Mouse (Mus musculus) fibroblast of lung, adult 2 months (primary cell): ENCODE results near the gene Sars.

Experiments
- DNase-seq: peaks from one replicate; pipeline ENCODE4 v3.0.0-alpha.2; 2011; ENCODE audit warnings: low read depth

Gene Sars

DNA sequence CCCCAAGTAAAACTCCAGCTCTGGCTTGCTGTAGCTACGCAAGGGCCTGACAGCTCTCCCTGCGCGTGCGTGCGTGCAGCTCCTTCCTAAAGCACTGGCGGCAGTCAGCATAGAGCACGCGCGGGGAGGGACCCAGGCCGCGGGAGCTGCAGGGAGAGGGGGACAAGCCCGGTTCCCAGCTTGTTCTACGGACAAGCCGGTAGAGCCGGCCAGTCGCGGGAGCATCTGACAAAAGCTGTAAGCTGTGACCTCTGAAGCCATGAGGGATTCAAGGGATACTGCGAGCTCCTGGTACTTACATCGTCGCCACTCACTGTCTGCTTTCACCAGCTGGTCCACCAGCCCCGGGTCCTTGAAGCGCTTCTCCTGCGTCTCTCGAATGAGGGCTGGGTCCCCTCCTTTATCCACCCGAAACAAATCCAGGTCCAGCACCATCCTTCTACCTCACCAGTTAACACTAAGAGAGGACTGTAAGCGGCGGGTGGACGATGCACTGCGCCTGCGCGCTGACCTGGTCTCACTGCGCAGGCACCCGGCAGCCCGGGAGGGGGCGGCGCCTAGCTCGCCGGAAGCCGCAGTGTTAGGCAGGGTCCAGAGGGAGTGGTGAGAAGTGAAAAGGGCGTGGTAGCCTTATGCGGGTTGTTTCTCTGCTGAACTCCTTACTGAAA is at the start of gene Sars:
Gene Sars (minus strand): TSS at position 512 of the 668 bp plus-strand sequence.
- peak; percentile 88 for DNase-seq

DNA sequence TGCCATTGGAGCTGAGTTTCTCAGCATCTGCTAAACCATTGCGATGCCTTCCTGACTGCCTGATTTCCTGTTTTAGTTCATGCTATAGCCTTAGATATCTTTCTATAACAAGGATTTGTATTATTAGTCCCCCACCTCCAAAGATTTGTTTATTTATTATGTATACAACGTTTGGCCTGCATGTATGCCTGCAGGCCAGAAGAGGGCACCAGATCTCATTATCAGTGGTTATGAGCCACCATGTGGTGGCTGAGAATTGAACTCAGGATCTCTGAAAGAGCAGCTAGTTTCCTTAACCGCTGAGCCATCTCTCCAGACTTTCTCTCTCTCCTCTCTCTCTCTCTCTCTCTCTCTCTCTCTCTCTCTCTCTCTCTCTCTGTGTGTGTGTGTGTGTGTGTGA is 45.0 kb upstream of the Sars start:
- DNase-seq: no peak

DNA sequence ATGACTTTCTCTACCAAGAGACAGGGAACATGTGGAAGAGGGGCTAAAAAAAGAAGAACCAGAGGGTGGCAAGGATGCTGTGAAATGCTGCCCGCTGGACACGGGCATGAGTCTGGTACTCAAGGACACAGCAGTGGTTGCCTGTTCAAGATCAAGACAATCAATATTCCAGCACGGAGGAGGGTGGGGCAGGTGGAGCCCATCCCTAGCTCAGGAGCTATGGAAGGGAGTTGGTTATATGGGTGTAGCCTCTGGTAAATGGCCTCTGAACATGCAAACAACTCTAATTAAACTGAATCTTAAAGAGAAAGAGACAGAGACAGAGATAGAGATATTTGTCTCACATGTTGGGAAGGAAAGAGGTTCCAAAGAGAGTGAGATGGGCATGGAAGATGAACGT is 39.7 kb upstream of the Sars start:
- DNase-seq: no peak

DNA sequence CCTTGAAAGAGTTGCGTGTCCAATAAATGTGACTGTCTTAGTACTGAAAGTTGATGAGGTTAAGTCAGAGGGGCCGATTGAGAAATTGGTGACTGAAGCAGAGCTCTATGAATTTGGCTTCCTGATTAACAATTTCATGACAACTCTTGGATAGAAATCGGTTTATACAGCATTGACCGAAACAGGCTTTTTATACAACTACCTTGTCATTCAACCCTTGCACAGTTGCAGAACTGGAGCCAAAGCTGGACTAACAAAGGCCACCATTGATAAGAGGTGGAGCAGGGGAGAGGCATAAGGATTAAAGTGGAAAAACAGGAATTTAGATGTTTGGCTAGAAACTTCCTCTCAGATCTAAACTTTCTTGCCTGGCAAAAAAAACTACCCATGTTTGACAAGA is 33.8 kb upstream of the Sars start:
- peak; percentile 56 for DNase-seq

DNA sequence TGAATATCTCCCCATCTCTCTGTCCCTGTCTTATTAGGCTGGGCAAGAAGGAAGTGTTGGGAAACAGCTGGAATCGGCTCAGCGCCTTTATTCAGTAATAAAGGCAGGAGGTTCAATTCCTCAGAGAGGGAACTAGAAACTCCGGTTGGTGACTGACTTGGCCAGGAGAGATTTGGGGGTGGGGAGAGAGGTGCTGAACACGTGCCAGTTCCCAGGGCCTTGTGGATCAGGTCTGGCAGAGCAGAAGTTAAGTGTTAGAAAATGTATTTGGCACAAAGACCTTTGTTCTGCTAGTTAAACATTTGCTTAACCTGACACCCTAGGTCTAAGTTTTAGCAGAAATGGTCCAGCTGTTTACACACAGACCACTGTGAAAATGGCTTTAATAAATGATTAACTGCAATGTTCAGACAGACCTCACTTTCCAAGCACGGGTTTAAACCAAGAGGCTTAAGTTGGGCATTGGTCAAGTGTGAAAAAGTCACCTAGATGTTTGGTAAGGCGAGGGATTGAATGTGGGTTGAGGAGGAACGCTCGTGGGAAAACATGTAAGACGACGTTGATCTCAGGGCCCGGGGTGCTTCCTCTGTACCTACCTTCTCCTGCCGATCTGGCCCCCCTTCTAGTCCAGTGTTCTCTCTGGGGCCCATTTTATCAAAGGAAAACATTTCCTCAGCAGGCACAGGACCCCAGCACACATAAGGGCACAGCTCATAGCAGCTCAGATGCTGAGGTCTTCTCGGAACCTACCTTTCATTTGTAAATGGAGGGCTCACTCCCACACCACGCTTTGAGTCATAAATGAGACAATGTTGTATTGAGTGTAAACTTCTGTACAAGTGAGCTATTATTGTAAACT is 32.0 kb upstream of the Sars start:
- peak; percentile 63 for DNase-seq

DNA sequence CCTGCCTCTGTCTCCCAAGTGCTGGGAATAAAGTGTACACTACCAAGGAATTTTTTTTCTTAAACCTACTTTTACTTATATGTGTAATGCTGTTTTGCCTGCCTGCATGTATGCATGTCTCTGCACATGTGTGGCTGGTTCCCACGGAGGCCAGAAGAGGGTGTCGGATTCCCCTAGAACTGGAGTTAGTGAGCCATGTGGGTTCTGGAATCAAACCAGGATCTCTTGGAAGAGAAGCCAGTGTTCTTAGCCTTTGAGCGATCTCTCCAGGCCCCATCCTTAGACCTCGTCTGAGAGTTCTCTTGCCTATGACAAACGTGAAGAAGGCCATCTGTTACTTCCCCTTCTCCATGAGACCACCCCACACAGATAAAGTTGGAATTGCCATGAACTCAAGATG is 30.5 kb upstream of the Sars start:
- no peak for DNase-seq

DNA sequence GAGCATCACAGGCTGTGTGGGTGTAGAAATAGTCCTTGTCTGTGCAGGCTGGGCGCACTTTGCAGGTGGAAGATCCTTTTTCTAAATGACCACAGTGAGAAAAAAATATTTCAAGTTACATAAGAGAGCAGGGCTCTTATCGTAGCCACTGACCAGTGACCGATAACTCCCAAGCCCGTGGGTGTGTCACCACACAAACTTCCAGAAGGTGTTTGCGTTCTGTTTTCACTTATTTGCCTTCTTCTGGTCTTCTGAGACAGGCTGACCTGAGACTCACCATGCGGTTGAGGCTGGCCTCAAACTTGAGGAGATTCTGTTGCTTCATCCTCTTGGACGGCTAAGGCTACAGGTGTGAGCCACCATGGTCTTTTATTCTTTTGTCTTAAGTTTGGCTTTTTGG is 30.0 kb upstream of the Sars start:
- no peak for DNase-seq

DNA sequence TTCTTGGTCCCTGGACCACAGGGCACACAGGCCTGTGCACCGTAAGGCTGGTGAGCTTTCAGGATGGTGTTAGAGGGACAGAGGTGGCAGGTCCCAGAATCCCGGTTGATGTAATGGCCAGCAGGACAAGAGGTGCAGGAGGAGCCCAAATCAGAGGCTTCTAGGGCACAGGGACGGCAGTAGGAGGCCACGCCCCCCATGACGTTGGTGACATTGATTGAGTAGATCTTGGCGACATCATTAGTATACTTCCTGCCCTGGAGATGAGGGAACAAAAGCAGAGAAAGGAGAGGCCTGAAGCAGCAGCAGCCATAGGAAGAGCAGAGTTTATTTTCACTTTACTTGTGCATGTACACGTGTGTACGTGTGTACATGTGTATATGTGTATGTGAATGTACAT is 22.8 kb upstream of the Sars start:
- DNase-seq: no peak

DNA sequence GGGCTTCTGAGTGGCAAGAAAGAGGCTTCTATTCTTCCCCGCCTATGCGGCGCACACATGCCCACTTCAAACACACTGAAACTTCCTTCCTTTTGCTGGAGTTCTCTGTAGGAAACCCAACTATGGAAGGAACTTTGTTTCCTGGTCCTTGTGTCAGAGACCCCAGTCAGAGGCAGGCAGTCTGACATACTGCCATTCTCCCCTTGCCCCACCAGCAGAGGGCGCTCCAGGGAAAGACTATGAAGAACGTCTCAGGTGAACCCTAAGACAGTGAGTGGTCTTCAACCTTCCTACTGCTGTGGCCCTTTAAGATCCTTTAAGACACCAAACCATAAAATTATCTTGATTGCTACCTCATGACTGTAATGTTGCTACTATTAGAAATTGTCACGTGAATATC is 21.4 kb upstream of the Sars start:
- DNase-seq: no peak

DNA sequence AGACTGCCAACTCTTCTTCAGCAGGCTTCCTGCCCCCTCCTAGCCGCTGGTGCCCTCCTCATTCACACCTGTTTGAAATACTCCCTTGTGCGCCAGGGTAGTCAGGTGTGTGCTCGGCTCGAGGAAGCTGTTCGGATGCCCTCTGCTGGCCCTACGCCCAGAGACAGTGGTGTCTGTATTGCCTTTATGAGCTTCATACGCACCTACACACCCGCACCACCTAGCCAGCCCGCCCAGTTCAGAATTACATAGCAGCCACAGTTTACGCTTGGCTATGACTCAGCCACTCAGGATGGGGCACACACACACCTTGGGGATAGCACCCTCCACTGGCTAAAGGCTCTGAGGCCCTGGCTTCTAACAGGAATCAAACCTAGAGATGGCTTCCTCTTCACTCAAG is 13.9 kb upstream of the Sars start:
- DNase-seq: no peak

DNA sequence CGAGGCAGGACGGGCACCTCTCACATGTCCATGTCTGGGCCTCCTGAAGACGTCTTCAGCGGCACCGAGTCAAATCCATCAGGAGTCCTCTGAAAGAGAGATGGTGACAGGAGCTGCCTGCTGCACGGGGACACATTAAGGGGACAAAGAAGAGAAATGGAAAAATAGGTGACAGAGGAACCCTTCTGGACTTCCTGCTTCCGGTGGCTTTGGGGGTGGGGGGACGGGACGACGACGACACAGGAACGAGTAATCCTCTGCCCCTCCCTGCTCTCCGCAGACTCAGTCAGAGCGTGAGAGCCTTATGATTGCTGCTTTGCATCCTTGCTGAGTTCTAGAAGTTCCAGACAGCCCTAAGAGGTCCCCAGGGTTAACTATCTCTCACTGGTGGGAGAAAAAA is 13.4 kb upstream of the Sars start:
- DNase-seq: no peak

DNA sequence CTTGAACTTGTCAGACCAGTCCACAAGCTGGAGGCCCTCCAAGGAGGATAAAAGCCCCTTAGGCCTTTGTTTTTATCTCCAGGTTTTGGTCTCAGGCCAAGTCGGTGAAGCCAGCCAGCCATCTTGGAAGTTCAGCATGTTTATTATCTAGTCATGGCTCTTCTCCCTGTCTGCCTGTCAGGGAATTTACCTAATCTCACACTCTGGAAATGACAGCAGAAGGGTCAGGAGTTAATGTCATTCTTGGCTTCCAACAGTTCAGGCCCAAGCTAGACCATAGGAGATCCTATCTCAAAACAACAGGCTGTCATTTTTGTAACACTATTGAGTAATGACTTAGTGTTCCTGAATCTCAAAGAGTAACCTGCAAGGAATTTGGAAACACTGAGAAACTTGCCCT is 9.2 kb upstream of the Sars start:
- DNase-seq: no peak

DNA sequence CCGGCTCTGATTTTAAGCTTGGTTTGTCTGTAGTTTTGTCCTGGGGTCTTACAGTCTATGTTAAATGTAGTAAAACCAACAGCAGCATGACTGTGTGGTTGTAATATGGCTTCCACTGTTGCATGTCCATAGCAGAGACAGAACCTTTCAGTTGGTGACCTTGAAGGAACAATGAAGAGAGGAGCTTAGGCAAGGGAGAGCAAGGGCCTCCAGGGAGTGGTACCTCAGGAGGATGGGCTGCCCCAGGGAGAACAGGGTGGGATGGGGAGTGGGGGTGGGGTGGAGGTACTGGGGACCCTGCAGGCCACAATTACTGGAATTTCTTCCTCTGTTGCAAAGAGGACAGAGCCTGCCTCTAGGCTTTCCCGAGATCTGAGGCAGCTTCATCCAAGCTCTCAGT is 7.0 kb upstream of the Sars start:
- DNase-seq: no peak

DNA sequence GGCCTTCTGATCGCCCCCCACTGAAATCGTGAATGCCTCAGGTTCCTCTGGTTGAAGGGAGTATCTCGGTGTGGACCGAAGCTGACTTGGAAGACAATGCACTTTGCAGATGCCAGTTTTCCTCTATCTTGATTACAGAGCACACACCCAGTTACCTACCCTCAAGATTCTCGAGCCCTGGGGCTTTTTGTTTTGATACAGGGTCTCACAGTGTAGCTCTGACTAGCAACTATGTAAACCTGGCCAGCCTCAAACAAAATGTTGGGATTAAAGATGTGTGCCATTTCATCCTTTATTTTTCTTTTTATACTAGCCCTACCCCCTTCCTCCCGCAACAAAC is 327 bp upstream of the Sars start:
- DNase-seq: no peak

DNA sequence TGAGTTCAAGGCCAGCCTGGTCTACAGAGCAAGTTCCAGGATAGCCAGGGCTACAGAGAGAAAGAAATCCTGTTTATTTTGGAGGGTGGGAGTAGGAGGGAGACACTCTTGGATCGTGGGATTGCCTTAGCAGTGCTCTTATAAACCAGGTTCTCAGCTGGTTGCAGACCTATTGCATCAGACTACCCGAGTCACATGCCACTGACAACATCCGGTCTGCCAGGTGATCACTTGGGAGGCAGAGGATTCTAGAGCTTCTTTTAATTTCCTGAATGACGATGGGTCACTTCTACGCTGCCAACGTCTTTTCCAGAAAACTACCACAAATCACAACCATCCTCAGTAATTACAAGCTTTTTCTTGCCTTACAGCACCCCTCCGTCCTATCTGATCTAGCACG is 980 bp downstream of the Sars start:
- DNase-seq: peak; percentile 83

DNA sequence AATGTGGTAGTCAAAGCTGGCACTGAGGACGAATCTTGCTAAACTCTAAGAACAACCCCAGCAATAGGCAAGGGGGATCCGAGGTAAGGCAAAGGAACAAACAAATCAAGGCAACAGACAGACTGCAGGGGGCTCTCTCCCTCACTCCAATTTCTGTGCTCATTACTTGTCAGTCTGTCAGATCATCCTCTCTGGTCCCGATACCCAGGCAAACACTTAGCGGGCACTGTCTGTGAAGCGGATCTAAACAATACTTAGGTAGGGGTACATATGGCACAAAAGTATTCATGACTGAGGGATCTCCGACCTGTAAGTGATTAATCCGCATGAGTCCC is 8.7 kb downstream of the Sars start:
- no peak for DNase-seq

DNA sequence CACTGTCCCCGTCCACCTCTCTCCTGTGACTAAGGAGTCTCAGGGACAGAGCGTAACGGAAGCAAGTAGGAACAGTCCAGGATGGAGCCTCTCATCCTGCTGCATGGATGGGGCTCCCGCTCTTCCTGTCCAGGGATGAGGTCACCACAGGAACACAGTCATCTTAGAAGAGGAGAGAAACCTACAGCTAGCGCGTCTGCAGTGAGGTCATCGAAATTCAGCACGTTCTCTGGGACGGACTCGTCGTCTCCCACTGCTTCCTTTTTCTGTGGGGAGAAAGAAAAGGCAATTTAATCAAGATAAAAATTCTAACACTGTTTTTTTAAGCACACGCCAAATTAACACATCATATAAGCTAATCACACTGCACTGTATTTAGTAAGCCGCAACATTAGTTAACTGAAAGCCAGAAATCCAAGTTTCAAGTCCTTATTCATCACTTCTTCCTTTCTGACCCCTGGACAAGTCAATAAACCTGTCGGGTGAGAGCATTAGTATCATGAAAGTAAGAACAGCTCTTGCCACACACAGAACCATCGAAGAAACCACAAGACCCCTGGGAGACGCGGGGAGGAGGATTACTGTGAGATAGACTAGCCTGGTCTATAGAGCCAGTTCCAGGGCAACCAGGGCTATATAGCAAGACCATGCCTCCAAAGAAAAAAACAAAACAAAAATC is 9.2 kb downstream of the Sars start:
- no peak for DNase-seq

DNA sequence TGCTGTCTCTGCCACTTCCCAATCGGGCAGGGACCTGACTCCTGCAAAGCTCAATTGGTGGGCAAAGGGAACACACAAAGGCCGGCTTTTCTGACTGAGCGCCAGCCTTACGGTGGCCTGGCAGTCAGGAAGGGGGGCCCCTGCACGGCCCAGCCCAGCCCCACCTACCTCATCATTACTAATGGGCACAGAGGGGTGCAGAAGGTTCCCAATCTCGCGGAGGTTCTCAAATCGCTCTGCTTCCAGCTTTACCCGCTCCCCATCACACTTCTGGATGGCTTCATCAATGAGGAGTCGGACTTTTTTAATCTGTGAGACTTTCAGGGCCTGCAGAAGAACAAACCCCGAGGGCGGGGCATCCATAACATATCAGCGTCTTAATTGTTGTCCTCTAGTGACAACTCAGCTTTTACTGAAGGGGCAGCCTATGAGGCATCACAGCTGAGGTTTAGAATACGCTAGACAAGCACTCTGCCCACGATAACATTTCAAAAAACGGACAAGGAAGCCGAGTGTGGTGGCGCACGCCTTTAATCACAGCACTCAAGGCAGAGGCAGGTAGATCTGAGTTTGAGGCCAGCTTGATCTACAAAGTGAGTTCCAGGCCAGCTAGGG is 11.0 kb downstream of the Sars start:
- no peak for DNase-seq

DNA sequence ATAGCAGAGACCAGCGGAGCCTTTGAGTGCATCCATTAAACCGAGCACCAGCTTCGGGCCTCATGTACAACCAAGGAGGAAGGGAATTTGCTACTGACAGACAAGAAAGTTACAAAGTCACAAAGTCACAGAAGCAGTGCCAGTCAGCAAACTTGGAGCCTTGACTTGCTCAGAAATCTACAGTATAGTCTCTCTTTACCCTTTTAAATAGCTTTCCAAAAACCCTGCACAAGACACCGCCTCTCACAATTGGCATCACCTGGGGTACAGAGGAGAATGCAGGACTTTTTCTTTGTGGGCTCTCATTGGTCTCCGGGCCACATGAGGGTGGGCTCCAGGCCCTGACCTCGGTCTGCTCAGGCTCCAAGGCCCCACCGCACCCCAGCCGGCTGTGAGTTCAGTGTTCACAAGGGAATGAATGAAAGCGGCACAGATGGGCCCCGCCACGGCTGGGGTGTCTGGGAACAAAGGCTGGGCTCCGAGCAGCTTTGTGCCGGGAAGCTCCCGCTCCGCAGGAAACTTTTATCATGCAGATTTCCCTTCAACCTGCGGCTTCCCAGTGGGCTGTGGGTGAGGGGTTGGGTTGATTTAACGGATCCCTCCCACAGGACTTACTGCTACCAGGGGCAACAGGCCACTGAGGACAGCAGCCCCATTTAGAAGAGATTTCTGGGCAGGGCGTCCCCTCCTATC is 11.7 kb downstream of the Sars start:
- DNase-seq: no peak

DNA sequence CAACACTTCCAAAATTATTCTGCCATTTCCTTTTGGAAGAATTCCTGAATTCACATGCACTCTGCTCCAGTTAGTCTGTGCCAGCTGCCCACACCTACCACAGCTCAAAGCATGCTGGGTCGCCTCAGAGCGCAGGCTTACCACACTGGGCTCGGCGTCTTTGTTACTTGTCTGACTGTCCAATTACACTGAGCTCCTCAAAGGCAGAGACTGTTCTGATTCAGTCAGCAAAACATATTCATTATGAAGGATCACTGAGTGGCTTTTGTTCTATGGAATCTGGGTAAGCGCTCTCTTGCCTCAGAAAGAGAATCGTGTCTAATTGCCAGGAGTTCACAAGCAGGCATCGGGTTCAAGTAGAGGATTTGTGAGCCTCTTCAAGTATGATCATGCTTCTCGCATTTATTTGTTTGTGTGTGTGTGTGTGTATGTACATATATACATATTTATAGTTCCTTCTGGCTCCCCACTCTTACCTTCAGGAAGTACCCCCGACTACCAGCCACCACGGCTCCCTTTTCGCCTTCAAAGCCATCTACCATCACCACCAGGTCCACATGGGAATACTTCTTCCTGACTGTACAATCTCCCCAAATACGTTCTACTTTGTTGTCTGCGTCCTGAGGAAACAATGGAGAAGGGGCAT is 12.3 kb downstream of the Sars start:
- no peak for DNase-seq

DNA sequence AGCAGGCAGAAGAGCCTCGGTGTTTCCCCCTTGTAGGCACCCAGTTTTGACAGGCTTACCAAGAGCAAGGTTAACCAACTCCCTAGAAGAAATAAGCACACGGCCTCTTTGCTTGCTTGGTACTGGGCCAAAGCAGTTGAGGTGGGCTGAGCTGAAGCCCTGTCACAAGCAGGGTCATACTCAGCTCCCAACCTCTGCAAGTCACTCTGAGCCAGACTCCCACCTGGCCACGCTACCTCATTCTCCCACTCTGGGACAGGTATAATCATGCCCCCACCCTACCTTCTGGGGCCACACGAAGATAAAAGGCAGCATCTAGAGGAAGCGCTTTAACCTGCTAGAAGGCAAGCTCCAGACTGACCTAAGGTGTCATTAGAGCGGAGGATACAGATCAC is 19.4 kb downstream of the Sars start:
- DNase-seq: no peak
